ENCODE assay signal across 13 mouse cellular contexts in the genomic region with DNA sequence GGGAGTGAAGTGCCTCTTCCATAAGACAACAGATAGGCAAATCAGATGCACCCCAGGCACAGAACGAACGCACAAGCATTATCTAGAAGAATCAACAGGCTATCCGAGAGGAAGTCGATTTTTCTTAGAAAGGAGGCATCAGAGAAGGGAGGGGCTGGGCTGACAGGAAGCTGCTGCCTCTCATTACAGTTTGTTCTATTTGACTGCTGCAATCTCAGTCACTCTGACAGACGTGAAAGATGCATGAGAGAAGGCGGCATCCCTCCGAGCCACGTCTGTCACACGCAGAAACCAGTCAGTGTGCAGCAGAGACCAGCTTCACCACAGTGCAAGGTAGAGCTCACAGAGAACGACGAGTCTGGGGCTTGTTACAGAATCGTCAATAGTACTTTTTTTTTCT.
DNase-seq lines count a peak whose midpoint lies in the region; ATAC-seq lines count a peak whose summit lies in the region.
"Had no signal": no experiment of that assay in that cellular context is flagged by ENCODE, and none has a peak within 500 bp of the region (broad histone marks: within the 10 kb centered on the region; RNA-seq: fewer than 3 reads in every experiment).

No protein-coding gene starts in this region.

- H3K4me2 ChIP-seq in liver, embryonic 13.5 days = no peak overlapping the region
- no peak overlapping the region for H3K4me2 ChIP-seq in liver, embryonic 11.5 days
- no peak overlapping the region for H3K4me2 ChIP-seq in kidney, embryonic 15.5 days
- H3K4me2 ChIP-seq: liver, embryonic 15.5 days had no signal

- no peak for DNase-seq in liver, embryonic 13.5 days
- DNase-seq in liver, embryonic 11.5 days (ENCODE audit: low spot score) = no peak
- peak; percentile 45 for DNase-seq in CD4-positive helper T cell, adult 2 months (ENCODE audit: low read depth, low spot score)
- DNase-seq in CD4-positive, CD25-positive, alpha-beta regulatory T cell, adult 2 months (ENCODE audit: low read depth, low spot score) = peak; percentile 71
- peak; percentile 62 to 65 for DNase-seq in layer of hippocampus, adult 8-10 months (ENCODE audit: low spot score in 2 of 2)
- no peak for DNase-seq in spleen, adult 18-20 months
- DNase-seq in embryo, embryonic 9.5 days (ENCODE audit: extremely low spot score) = no peak
- DNase-seq: heart, postnatal 36 days; kidney, adult 18-20 months had no signal

- no peaks in the 10 kb centered on the region for H3K27me3 ChIP-seq in liver, embryonic 13.5 days
- 0 out of 2 replicates have a peak, but pooled peaks cover 3% of the 10 kb centered on the region for H3K27me3 ChIP-seq in liver, embryonic 11.5 days (replicated peaks; ENCODE audit: control insufficient read depth, insufficient read depth, low read length)
- H3K27me3 ChIP-seq in kidney, embryonic 15.5 days = no peaks in the 10 kb centered on the region
- H3K27me3 ChIP-seq: liver, embryonic 15.5 days had no signal

- no peak overlapping the region for H3K27ac ChIP-seq in liver, embryonic 13.5 days
- H3K27ac ChIP-seq in liver, embryonic 11.5 days (ENCODE audit: low read depth, low read length) = no peak overlapping the region
- no peak overlapping the region for H3K27ac ChIP-seq in kidney, embryonic 15.5 days
- H3K27ac ChIP-seq: embryonic facial prominence, embryonic 10.5 days; liver, embryonic 15.5 days had no signal

- H3K9me3 ChIP-seq in liver, embryonic 13.5 days (replicated peaks) = no peaks in the 10 kb centered on the region
- no peaks in the 10 kb centered on the region for H3K9me3 ChIP-seq in liver, embryonic 11.5 days (ENCODE audit: control insufficient read depth, low read length)
- no peaks in the 10 kb centered on the region for H3K9me3 ChIP-seq in kidney, embryonic 15.5 days (replicated peaks)
- H3K9me3 ChIP-seq: embryonic facial prominence, embryonic 10.5 days; liver, embryonic 15.5 days had no signal

- 24% methylated on average over 12 of the region's 12 CpGs for WGBS in liver, embryonic 13.5 days (ENCODE audit: insufficient replicate concordance)
- WGBS in liver, embryonic 11.5 days = 29% methylated on average over 12 of the region's 12 CpGs
- 58% methylated on average over 12 of the region's 12 CpGs for WGBS in kidney, embryonic 15.5 days

- no peak overlapping the region for H3K4me3 ChIP-seq in liver, embryonic 13.5 days (replicated peaks)
- H3K4me3 ChIP-seq in liver, embryonic 11.5 days (ENCODE audit: low read depth, low read length) = no peak overlapping the region
- no peak overlapping the region for H3K4me3 ChIP-seq in kidney, embryonic 15.5 days (replicated peaks)
- H3K4me3 ChIP-seq: embryonic facial prominence, embryonic 10.5 days; left cerebral cortex, adult 2 months; liver, embryonic 15.5 days had no signal

- no peak overlapping the region for H3K9ac ChIP-seq in liver, embryonic 13.5 days
- H3K9ac ChIP-seq in liver, embryonic 11.5 days (ENCODE audit: low read depth, low read length) = no peak overlapping the region
- H3K9ac ChIP-seq in kidney, embryonic 15.5 days = no peak overlapping the region
- H3K9ac ChIP-seq: liver, embryonic 15.5 days had no signal

- no peaks in the 10 kb centered on the region for H3K36me3 ChIP-seq in liver, embryonic 13.5 days
- no peaks in the 10 kb centered on the region for H3K36me3 ChIP-seq in liver, embryonic 11.5 days (ENCODE audit: control insufficient read depth, insufficient read depth, low read length)
- no peaks in the 10 kb centered on the region for H3K36me3 ChIP-seq in kidney, embryonic 15.5 days
- H3K36me3 ChIP-seq: embryonic facial prominence, embryonic 10.5 days; liver, embryonic 15.5 days had no signal

- ATAC-seq in liver, embryonic 13.5 days (ENCODE audit: low read depth) = peak; percentile 45; the same call in 1 of the 2 replicates
- no peak; the same call in 1 of the 2 replicates for ATAC-seq in liver, embryonic 11.5 days (replicated peaks; ENCODE audit: low FRiP score)
- no peak for ATAC-seq in kidney, embryonic 15.5 days (replicated peaks; ENCODE audit: low FRiP score)

- peaks cover 21% of the 10 kb centered on the region for H3K4me1 ChIP-seq in liver, embryonic 13.5 days (replicated peaks)
- peaks cover 20% of the 10 kb centered on the region for H3K4me1 ChIP-seq in liver, embryonic 11.5 days (replicated peaks; ENCODE audit: control insufficient read depth, insufficient read depth, low read length)
- H3K4me1 ChIP-seq in kidney, embryonic 15.5 days = peaks cover 14% of the 10 kb centered on the region; the same call in 1 of the 2 replicates
- H3K4me1 ChIP-seq: liver, embryonic 15.5 days had no signal

Comparison
In these comparisons a context has a peak if more than half of its experiments do, and no peak if none do; other contexts are left out.
1. DNase-seq: peak in CD4-positive helper T cell, adult 2 months (single experiment), CD4-positive, CD25-positive, alpha-beta regulatory T cell, adult 2 months (single experiment) and layer of hippocampus, adult 8-10 months (2 of 2); none in liver, embryonic 13.5 days (single experiment), liver, embryonic 11.5 days (single experiment), spleen, adult 18-20 months (0 of 2) and embryo, embryonic 9.5 days (single experiment).